Mouse (Mus musculus) testis, postnatal 10 days (tissue): ENCODE data around the gene Parp1.
"Not testable (repeated sequence)": the region's sequence is repeated elsewhere in the genome, so short reads cannot be mapped to it uniquely, and the experiment has no call there.

ENCODE experiments used
- DNase-seq: peaks from one replicate; pipeline ENCODE4 v3.0.0; 2021; ENCODE audit warnings: low spot score

The Parp1 gene

GRCm38 (mm10) chr1:180561187-180561586 is 7.5 kb upstream of the Parp1 start:
- DNase-seq = no peak

- DNase-seq = no peak
Observed at GRCm38 (mm10) chr1:180564885-180565284, 3.8 kb upstream of the Parp1 start.

- no peak for DNase-seq
Observed at GRCm38 (mm10) chr1:180567761-180568160, 963 bp upstream of the Parp1 start.

- no peak for DNase-seq
Observed at GRCm38 (mm10) chr1:180568248-180568647, 476 bp upstream of the Parp1 start.

GRCm38 (mm10) chr1:180569453-180569852 is 729 bp downstream of the Parp1 start:
- no peak for DNase-seq

- DNase-seq = no peak
Observed at GRCm38 (mm10) chr1:180570181-180570580, 1.5 kb downstream of the Parp1 start.

- DNase-seq = no peak
Observed at GRCm38 (mm10) chr1:180571018-180571589, 2.4 kb downstream of the Parp1 start.

GRCm38 (mm10) chr1:180571721-180572120 is 3.0 kb downstream of the Parp1 start:
- DNase-seq = not testable (repeated sequence)

GRCm38 (mm10) chr1:180572154-180572553 is 3.4 kb downstream of the Parp1 start:
- no peak for DNase-seq

GRCm38 (mm10) chr1:180576524-180576923 is 7.8 kb downstream of the Parp1 start:
- DNase-seq = no peak

- DNase-seq = no peak
Observed at GRCm38 (mm10) chr1:180577837-180578236, 9.1 kb downstream of the Parp1 start.

GRCm38 (mm10) chr1:180587792-180588442 is 19.2 kb downstream of the Parp1 start:
- DNase-seq = no peak

- no peak for DNase-seq
Observed at GRCm38 (mm10) chr1:180600578-180600977, 31.9 kb downstream of the Parp1 start.

GRCm38 (mm10) chr1:180601806-180602205 is 33.1 kb downstream of the Parp1 start:
- no peak for DNase-seq

GRCm38 (mm10) chr1:180604579-180604978 is 35.9 kb downstream of the Parp1 start:
- DNase-seq = no peak

GRCm38 (mm10) chr1:180606106-180606505 is 37.4 kb downstream of the Parp1 start:
- DNase-seq = no peak

- no peak for DNase-seq
Observed at GRCm38 (mm10) chr1:180606796-180607577, 38.3 kb downstream of the Parp1 start.

- no peak for DNase-seq
Observed at GRCm38 (mm10) chr1:180607578-180607879, 38.8 kb downstream of the Parp1 start.

- DNase-seq = not testable (repeated sequence)
Observed at GRCm38 (mm10) chr1:180611842-180612241, 43.1 kb downstream of the Parp1 start.

- no peak for DNase-seq
Observed at GRCm38 (mm10) chr1:180616762-180617161, 48.0 kb downstream of the Parp1 start.

- DNase-seq = no peak
Observed at GRCm38 (mm10) chr1:180622389-180622788, 53.7 kb downstream of the Parp1 start.

- no peak for DNase-seq
Observed at GRCm38 (mm10) chr1:180623911-180624310, 55.2 kb downstream of the Parp1 start.

GRCm38 (mm10) chr1:180626141-180626540 is 57.4 kb downstream of the Parp1 start:
- no peak for DNase-seq
